Mouse (Mus musculus) CD4-positive, CD25-positive, alpha-beta regulatory T cell, adult 2 months (primary cell): Measurements from ENCODE around the gene Dgkh.
"Not testable (repeated sequence)": the region's sequence is repeated elsewhere in the genome, so short reads cannot be mapped to it uniquely, and the experiment has no call there.

Experiments used
- DNase-seq: peaks from one replicate; pipeline ENCODE4 v3.0.0-alpha.2; 2012; ENCODE audit warnings: low read depth, low spot score

The Dgkh gene

DNA sequence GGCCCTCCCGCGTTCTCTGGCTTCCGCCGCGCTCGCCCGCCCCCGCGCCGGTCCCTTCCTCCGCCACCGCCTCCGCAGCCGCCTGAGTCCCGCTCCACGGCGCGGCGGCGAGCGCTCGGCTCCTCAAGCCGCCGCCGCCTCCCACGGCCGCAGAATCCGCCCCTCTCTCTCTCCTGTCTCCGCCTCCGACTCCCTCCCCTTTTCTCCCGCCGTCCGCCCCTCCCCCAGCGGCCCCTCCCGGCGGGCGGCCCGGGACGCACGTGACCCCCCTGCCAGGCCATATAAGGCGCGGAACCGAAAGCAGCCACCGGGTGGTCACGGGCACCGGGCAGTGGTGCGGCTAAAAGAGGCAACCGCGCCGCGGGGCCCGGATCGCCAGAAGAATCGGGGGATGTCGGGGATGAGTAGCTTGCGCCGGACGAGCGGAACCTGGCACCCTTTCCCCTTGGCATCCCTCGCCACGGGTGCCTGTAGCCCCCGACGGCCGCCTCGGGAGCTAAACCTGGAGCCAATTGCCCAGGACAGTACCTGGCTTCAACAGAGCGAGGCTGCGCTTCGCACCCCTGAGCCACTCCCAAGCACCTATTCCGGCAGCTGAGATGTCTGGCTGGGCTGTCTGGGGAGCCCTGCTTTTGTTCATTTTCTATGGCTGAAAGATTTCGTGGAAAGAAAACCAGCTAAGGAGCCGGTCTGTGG is at the start of gene Dgkh:
TSS of gene Dgkh (minus strand) at position 160 of the 696 bp plus-strand sequence.
- DNase-seq: peak; percentile 86

DNA sequence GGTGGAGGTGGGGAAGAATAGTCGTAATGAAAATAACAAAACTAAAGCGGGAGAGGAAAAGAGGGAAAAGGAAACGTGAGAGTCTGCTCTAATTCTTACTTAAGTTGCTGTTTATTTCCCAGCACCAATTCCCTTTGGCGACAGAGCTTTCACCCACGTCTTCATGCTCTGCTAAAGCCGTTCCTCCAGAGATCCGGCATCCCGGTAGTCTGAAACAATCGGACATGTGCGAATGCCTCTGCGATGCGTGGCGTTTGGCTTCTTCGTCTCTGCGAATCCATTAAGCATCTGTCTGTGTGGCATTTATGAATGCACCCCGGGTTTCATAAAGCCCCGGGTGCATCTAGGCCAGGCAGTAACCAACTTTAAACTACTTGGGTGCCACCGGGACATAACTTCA is 44.6 kb upstream of the Dgkh start:
- DNase-seq: no peak

DNA sequence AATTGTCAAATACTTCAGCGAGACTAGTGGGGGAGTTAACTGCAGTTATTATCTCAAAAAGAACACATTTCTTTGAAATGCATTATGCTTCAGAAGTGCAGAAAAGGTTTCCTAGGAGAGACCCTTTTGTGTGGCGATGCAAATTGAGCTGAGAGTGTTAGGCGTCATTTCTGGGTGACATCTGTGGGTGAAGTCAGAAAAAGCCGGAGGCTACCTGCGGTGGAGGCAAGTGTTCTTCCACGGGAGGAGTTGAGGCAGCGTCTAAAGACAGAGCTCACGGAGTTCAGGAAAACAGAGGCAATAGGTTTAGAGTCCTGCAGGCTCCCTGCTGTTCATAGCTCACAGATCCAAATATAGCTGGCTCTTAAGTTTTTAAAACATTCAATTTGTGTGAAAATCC is 44.1 kb upstream of the Dgkh start:
- no peak for DNase-seq

DNA sequence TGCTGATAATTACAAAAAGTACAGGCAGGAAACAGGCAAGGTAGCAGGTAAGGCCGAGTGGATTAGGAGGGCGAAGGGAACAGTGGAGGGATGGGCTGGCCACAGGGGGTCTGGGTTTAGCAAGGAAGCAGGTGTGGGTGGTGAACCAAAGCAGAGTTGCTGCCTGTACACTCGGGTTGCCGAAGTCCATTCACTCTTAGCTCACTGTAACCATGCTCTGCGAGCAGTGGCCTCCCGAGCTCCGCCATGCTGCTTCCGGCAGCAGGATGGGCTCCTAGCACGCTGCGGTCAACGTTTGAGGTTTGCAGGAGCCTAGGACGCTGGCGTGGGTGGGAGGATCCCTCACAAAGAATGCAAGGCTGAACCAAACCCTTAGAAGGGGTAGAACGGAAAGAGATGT is 43.1 kb upstream of the Dgkh start:
- no peak for DNase-seq

DNA sequence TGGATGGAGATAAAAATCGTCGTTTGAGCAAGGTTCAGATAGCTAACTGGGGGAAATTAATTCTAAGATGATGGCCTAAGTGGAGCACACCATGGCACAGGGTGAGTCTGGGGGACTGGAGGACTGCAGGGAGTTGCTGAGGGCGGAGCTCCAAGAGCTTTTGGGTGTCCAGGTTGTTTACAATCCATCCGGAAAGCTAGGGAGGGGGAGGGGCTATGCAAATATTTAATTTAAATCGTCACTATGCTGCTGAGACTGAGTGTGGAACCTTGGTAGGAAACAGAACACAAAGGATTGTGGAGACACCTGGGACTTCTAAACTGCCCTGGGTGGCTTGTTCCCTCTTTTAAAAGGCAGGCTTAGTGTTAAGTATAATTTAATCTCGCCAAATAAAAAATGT is 42.6 kb upstream of the Dgkh start:
- DNase-seq: no peak

DNA sequence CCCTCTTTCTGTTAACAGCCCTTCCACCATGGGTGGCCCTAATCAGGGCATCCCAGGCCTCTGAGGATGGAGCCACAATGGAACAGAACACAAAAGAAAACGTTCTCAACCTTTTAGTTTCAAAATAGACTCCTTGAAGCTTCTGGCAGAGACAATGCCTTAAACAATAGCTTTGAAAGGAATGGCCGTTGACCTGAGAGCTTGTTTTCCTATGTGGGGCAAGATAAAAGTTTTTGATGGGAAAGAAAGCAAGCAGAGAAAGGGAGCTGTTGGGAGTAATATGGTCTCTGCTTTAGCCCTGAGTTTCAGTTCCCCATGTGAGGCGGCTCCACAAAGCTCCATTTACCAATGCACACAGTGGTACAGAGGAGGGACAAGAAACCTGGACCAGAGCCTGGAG is 37.9 kb upstream of the Dgkh start:
- DNase-seq: no peak

DNA sequence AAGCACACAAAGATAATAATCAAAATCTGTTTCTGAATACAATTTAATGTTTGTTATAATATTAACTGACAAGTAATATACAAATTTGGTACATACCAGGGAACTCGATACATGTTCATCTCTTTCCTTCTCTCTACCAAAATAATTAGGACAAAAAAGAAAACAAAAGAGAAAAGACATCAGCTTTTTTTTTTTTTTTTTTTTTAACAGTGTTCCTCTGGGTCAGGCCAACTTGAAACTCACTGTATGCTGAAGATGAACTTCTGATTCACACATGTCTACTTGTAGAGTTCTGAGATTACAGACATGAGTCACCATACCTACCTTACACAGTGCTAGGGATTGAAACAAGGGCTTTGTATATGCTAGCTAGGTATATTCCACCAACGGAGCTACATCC is 28.5 kb upstream of the Dgkh start:
- DNase-seq: no peak

DNA sequence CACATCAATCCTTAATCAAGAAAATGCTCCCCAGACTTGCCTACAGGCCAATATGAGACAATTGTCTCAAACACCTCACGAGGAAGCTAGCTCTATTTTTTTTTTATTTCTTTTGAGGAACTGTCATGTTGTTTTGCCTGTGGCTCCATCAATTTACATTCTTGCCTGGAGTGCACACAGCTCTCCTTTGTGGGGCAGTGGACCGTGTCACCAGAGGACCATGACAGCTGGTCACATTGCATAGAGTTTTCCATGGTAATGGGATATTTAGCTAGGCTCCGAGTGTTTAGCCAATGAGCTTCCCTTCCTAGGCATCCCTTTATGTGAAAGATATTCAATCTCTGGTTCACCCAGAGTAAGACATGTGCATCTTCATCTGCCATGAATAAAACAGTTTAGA is 26.9 kb upstream of the Dgkh start:
- DNase-seq: no peak

DNA sequence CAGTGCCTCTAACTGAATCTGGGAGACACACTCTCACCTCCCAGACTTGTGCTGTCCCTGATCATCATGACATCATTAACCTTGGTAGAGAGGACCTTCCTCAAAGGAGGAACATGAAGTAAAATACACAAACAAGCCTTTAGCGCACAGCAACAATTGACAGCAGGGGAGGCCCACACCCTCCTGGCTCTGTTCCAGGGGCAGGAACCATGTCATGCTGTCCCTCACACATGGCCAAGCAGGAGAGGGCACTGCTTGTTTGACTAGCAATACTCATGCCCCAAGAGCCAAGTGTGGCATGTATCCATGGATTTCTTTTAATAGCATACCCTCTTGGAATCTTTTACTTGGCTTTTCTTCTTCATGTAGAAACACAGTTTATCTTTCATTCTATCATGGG is 22.7 kb upstream of the Dgkh start:
- no peak for DNase-seq

DNA sequence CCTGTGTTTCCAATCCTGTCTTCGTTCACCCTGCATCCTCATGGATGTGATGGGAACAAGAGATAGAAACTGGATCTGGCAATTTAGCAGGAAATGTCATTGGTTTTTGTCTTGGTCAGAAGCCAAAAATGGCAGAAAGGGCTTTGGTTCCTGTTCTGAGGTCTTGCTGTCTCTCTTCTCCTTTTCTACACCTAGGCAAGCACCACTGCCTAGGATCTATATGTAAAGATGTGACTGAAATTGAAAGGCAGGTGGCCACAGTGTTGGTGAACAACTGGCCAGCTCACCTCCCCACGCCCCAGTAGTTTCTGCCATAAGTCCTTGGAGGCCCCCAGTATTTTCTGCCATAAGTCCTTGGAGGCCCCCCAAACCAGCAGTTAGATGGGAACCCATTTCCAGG is 16.1 kb upstream of the Dgkh start:
- no peak for DNase-seq

DNA sequence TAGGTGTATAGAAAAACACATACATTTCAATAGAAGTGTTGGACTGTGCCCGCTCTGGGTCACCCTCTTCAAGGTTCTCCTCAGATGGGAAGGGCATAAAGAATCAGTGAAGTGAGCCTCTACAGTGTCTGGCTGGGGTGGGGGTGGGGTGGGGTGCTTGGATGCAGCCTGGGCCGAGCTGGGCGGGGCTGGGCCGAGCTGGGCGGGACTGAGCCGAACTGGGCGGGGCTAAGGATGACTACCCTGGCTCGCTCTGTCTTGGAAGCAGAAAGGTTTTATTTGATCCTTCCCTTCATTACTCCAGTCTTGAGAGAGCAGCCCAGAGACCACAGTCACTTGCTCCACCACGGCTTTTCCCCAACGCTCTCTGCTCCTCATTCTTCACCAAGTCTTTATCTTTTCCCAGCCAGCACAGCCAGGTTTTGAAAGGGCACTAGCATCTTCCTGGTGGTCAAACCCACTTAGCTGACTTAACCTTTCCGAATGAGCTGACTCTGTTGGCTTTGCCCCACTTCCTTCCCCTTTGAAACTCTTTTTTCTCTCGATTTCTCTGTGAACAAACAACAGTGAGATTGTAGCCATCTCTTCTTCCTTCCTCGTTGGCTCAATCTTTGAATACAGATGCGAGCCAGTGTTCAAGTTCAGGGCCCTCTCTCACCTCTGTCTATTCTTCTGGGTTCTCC is 15.5 kb upstream of the Dgkh start:
- DNase-seq: peak; percentile 12

DNA sequence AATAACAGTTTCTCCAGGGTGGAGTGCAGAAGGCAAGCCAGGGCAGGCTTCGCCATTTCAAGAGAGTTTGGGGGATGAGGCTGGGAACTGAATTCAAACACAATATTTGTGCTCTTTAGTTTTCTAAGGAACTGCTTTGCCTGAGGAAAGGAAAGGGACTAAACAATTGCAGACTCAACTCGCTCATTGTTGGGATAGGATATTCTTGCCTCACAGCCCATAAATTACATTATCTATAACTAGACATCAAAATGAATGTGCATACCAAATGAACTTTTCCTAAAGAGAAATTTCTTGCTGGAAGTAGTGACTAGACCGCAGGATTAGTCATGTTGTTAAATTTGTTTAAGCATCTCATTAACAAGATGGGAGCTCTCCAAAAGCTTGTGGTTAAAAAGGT is 14.9 kb upstream of the Dgkh start:
- DNase-seq: no peak

DNA sequence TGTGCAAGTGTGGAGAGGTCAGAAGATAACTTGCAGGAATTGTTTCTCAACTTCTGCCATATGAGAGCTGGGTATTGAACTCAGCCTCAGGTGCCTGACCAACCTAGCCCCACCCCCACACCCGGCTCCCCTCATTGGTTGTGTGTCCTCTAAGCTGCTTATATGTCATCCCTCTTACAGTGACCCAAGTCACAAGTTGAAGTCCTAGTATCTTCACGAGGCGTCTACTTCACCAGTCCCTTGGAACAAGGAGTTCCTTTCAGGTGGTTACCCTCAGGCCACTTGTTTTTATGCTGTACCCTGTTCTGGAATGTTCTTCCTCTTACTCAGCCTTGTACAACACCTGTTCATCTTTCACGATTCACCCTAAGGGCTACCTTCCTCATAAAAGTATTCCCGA is 2.0 kb upstream of the Dgkh start:
- DNase-seq: peak; percentile 20

DNA sequence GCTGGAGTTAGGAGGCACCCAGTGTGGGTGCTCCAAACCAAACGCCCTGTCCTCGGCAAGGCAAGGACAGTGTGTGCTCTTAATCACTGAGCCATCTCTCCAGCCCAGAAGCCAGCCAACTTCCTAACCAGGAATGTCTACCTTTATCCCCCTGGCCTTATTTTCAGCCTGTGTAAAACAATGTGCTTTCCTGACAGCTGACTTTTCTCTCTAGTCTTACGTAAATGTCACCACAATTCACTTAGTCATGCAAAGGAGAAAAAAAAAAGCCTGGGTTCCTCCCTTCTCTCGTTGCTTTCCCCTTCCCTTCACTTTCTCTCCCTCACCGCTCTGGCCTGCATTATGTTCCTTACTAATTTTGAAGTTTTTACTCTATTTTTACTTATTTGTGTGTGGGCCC is 1.6 kb upstream of the Dgkh start:
- DNase-seq: not testable (repeated sequence)

DNA sequence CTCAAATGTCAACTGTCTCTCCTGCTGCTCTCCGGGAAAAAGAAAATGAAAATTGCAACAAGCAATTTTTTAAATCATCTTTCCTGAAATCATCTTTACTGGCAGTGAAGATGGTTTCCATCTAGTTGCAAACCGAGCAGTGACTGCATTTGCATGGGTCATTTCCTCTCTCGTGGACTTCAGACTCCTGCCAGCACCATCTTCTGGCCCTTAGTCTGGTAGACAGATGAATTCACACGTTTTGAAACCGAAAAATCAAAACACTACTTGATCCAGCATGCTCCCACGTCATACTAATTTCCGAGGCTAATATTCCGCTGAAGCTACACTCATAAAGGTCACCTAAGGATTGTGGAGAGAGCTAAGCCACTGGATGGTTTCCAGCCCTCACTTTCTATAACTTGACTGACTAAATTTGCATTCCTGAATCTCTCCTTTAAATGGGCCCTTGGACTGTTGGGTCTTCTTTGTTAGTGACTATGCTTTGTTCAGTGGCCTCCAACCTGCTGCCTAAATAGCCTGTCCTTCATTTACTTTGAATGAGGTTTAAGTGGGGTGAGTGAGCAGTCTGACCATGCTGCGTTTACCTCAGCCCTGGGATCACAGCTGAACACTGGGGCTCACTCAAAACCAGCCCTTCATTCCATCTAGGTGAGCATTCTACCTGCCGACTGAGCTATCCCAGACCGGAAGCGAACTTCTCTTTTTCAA is 945 bp upstream of the Dgkh start:
- peak; percentile 30 for DNase-seq

DNA sequence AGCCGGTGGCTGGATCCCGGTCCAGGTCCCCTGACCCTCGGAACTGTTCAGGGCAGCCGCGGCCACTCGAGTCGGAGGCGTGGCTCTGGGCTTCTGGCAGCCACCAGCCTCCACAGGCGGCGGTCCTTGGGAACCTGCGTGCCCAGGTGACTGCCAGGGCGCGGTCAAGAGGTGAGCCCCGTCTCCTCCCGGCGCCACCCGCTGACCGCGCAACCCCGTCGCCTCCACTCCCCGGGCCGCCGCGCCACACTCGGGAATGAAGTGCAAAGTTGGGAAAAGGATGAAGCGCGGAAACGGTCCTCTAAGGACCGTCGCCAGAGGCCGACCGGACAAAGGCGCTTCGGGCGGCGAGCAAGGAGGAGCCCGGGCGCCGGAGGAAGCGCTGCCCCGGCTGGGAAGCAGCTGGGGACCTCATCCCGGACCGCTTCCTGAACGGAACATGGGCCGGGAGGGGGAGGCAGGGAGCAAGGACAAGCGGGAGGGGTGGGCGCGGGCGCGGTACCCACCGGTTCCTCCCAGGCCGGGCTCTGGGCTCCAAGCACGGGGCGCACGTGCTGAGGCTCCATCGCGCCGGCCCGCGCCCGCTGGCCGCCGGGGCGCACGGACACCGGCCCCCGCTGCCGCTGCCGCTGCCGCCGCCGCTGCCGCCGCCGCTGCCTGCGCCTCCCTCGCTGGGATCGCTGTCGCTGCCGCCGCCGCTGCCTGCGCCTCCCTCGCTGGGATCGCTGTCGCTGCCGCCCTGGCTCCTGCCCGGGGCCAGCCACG is 542 bp downstream of the Dgkh start:
- peak; percentile 31 for DNase-seq

DNA sequence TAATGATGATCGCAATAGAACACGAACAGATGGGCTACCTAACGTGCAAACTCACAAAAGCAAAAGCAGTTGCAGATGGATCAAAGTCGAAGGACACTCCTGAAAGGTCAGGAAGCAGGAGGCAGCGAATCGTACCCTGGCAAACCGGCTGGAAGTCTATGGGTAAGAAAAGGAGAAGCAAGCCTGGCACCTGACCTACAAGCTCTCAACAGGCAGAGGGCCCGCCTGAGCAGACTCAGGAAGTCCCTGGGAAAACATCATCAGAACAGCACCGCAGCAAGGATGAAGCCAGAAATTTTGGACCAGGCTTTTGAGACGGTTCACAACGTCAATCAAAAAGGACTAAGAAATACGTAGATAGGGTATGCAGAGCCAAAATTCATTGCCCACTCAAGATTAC is 1.3 kb downstream of the Dgkh start:
- peak; percentile 27 for DNase-seq

DNA sequence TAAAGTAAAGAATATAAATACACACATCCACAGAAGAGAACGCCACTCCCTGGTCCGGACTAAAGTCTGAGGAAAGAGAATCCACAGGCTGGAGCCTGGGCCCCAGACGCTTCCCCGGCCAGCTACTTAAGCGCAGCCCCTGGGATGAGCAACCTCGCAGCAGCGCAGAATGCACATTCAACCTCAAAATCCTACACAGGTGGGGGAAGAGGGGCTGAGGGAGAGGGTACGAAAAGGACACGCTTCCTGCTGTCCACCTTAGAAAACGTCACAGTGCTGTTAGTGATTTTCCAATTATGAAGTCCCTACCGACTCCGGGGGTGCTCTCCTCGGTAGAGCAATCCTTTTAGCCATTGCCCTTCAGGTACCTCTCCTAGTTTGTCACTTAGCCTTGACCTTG is 6.6 kb downstream of the Dgkh start:
- DNase-seq: no peak

DNA sequence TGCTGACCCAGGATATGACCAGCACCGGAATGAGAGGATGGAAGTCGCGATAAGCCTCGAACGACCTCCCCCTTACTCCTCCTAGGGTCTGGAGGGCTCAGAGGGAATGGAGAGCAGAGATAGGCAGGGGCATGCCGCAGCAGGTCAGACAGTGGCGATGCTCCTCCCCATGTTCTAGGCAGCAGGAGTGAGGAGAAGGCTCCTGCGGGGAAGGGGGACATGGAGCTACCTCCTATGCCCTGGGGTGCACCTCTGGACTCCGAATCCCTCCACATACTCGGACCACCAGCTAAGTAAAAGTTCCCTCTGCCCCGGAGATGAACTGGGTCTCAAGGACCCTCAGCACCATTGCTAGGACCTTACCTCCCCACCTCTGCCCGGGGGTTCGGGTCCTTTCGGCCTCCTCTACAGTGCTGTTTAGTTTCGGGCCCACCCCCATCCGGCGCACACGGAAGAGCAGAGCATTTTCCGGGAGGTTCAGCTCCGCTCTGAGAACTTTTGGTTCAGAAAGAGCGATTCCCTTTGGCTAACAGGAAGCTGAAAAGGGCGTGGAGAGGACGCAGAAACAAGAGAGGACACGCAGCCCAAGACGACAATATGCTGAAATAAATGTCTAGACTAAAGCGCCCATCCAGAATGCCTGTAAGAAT is 7.1 kb downstream of the Dgkh start:
- peak; percentile 44 for DNase-seq

DNA sequence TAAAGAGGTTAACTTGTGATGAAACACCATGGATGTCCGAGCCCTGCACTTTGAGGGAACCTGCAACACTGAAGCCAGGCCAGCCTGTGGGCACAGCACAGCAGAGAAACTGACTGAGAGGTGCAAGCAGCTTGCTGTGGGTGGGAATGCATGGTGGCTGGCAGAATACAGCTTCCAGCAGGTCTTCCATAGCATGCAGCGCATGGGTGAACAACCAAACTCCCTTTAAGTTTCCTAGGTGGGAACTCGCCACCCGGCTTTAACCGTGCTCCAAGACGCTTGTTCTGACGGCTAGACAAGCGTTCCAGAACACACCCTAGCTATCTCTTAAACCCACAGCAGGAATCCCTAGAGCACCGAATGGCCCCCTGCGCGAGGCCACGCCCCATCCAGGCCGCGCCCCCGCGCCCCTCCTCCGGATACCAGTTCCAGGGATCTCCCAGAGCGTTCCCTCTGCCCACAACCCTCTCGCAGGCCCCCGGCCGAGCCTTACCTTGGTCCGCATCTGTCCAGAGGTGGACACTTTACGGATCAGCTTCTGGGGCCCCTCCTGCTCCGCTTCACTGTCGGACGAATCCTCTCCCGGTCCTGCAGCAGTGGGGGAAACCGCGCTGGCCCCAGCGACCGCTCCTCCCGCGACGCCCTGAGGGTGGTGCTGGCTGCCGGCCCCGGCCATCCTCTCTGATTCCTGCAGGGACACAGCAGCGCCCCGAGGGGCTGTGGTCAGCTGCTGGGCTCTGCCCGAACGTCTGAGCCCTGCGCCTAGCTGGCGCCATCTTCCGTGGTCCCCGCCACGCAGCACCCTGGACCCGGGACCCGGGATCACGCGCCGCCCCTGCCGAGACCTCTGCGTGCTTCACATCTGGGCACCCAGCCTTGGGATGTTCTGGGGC is 7.9 kb downstream of the Dgkh start:
- peak; percentile 68 for DNase-seq

DNA sequence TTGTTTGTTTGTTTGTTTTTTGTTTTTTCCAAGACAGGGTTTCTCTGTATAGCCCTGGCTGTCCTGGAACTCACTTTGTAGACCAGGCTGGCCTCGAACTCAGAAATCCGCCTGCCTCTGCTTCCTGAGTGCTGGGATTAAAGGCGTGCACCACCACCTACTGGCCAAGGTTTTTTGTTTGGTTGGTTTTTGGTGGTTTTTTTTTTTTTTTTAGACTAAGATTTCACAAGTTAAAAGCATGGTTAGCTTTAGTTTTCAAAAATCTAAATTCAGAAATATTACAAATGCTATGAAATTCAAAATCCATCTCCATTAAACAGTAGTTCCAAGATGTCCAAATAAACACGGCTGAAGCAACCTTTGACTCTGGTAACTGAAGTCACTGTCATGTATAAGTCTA is 8.9 kb downstream of the Dgkh start:
- DNase-seq: not testable (repeated sequence)
